Mouse (Mus musculus): Measurements from ENCODE around the gene Rxra. TPM values are rescaled to one million over a fixed set of nuclear protein-coding genes. Genes with fewer than 3 reads are reported as not detected.
A peak's percentile ranks its signal among the peaks of the same experiment; 100 is the strongest.

Rxra gene
- polyA plus RNA-seq, 1 experiment from 2014 or later = 9.4 TPM

DNA sequence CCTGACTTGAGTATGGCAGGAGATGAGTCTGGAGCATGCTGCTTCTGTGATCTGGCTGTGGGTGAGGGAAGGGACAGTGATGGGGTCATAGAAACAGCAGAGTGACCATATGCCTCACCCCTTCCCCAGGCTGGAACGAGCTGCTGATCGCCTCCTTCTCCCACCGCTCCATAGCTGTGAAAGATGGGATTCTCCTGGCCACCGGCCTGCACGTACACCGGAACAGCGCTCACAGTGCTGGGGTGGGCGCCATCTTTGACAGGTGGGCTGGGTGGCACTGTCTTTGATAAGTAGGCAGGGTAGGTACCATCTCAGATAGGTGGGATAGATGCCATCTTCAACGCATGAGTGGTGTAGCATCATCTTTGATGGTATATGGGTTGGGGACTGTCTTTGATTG is 77.9 kb downstream of the Rxra start:
- ATAC-seq (replicated peaks; ENCODE audit: low FRiP score, low read depth) = no peak
- peaks cover 40% of the 10 kb centered on the region; the same call in 1 of the 2 replicates for H3K36me3 ChIP-seq (ENCODE audit: insufficient read depth, low read length)
- TF ChIP-seq CTCF (IDR thresholded peaks at IDR 0.05; ENCODE audit: low read depth) = no peak

DNA sequence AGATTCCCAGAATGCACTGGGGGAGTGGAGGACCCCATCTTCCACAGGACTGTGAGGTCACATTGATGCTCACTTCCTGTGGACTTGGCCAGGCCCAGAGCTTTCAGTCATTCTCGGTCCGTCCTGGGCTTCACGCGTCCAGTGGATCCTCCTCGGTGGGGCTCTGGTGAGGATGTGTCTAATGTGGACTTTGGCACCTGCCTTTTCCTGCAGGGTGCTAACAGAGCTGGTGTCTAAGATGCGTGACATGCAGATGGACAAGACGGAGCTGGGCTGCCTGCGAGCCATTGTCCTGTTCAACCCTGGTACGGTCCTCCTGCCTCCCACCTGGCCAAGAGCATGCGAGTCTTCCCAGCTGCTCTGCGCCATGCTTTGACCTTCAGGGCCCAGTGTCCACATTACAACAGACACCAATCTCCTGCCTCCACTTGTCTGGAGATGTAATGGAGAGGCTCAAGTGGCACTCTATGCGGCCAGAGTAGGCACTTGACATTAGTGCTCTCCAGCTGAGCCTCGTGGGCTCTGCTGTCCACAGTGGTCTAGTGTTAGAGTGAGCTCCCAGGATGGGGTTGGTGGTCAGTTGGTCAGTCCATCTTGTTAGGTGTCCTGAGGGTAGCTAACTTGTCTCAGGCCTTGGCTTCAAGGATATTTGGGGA is 79.9 kb downstream of the Rxra start:
- 74% methylated on average over 13 of the region's 13 CpGs for WGBS
- no peak overlapping the region for H3K4me3 ChIP-seq (replicated peaks; ENCODE audit: low read depth, low read length)
- no peak overlapping the region for H3K4me2 ChIP-seq (ENCODE audit: low read length)
- peaks cover 49% of the 10 kb centered on the region; the same call in 1 of the 2 replicates for H3K36me3 ChIP-seq (ENCODE audit: insufficient read depth, low read length)
- no peak for TF ChIP-seq CTCF (IDR thresholded peaks at IDR 0.05; ENCODE audit: low read depth)
- no peak for ATAC-seq (replicated peaks; ENCODE audit: low FRiP score, low read depth)
- no peaks in the 10 kb centered on the region for H3K9me3 ChIP-seq (replicated peaks; ENCODE audit: low read length)
- no peak overlapping the region for H3K27ac ChIP-seq
- H3K4me1 ChIP-seq (replicated peaks; ENCODE audit: insufficient read depth, low read length) = peaks cover 26% of the 10 kb centered on the region
- no peaks in the 10 kb centered on the region for H3K27me3 ChIP-seq (ENCODE audit: insufficient read depth, low read length)
- H3K9ac ChIP-seq (ENCODE audit: low read depth, low read length) = no peak overlapping the region
- no peak for DNase-seq (ENCODE audit: low spot score)

More for the DNA sequence above, 77.9 kb downstream of the Rxra start:
- H3K27me3 ChIP-seq (ENCODE audit: insufficient read depth, low read length) = no peaks in the 10 kb centered on the region
- H3K27ac ChIP-seq = no peak overlapping the region
- peaks cover 29% of the 10 kb centered on the region for H3K4me1 ChIP-seq (replicated peaks; ENCODE audit: insufficient read depth, low read length)
- no peaks in the 10 kb centered on the region for H3K9me3 ChIP-seq (replicated peaks; ENCODE audit: low read length)
- no peak for DNase-seq (ENCODE audit: low spot score)
- no peak overlapping the region for H3K4me2 ChIP-seq (ENCODE audit: low read length)
- no peak overlapping the region for H3K4me3 ChIP-seq (replicated peaks; ENCODE audit: low read depth, low read length)
- whole genome bisulfite sequencing = 97% methylated on average over 9 of the region's 9 CpGs
- no peak overlapping the region for H3K9ac ChIP-seq (ENCODE audit: low read depth, low read length)

DNA sequence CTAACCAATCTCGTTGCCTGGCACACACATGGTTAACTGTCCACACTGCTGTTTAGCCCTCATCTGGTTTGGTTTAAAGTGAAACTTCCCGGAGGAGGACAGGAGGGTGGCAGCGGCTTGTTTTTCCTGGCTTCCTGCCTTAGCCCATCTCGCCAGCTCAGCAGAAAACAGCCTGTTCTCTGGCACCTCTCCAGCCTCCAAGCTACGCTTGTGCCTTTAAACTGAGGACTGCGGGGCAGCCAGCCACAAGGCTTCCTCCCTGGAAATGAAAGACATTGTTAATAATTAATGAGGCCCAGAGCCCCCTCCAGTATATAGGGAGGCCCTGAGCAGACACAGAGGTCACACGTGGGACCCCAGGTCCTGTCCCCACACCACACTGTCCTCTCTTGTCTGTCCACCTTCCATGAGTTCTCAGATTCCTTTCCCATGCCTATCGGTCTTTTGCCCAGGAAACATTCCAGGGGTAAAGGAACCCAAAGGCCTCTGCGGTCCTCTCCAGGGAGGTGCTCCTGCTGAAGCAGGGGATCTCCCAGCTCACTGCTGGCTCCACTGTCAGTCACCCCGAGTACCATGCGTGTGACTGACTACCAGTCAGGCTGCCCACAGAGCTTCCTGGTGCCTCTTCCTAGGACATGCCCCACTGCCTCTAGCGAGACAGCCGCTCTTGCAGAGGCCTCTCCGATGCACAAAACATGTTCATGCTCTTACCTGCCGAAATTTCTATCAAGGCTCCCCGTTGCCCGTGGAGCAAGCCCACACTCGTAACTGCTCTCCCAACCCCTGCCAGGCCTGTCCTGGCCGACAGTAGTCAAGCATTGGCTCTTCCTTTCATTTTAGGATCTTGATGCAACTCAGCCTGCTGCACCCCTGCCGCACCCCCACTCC is 82.4 kb downstream of the Rxra start:
- Histone ChIP-seq H3K9me3 (replicated peaks; ENCODE audit: low read length) (no peaks in the 10 kb centered on the region), H3K4me2 (ENCODE audit: low read length) (peak overlapping the region; percentile 24), H3K27ac (peak overlapping the region; percentile 84), H3K36me3 (ENCODE audit: insufficient read depth, low read length) (peaks cover 35% of the 10 kb centered on the region; the same call in 1 of the 2 replicates), H3K27me3 (ENCODE audit: insufficient read depth, low read length) (no peaks in the 10 kb centered on the region), H3K4me3 (replicated peaks; ENCODE audit: low read depth, low read length) (no peak overlapping the region), H3K4me1 (replicated peaks; ENCODE audit: insufficient read depth, low read length) (peaks cover 19% of the 10 kb centered on the region), H3K9ac (ENCODE audit: low read depth, low read length) (0 out of 2 replicates have a peak overlapping the region, but pooled peaks have one; percentile 27)
- peak; percentile 95 for DNase-seq (ENCODE audit: low spot score)
- ATAC-seq (replicated peaks; ENCODE audit: low FRiP score, low read depth) = peak; percentile 71
- TF ChIP-seq CTCF (IDR thresholded peaks at IDR 0.05; ENCODE audit: low read depth) = no peak
- WGBS = 17% methylated on average over 20 of the region's 20 CpGs

DNA sequence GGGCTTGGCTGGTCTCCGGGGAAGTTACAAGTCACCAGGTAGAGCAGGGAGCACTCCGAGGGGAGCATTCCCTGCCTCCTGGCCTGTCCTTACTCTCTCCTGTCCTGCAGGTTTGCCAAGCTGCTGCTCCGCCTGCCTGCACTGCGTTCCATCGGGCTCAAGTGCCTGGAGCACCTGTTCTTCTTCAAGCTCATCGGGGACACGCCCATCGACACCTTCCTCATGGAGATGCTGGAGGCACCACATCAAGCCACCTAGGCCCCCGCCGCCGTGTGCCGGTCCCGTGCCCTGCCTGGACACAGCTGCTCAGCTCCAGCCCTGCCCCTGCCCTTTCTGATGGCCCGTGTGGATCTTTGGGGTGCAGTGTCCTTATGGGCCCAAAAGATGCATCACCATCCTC is 83.2 kb downstream of the Rxra start:
- Histone ChIP-seq H3K36me3 (ENCODE audit: insufficient read depth, low read length) (peaks cover 27% of the 10 kb centered on the region; the same call in 1 of the 2 replicates), H3K9ac (ENCODE audit: low read depth, low read length) (no peak overlapping the region), H3K27me3 (ENCODE audit: insufficient read depth, low read length) (no peaks in the 10 kb centered on the region), H3K4me3 (replicated peaks; ENCODE audit: low read depth, low read length) (no peak overlapping the region), H3K4me2 (ENCODE audit: low read length) (no peak overlapping the region; the same call in 1 of the 2 replicates), H3K9me3 (replicated peaks; ENCODE audit: low read length) (no peaks in the 10 kb centered on the region), H3K4me1 (replicated peaks; ENCODE audit: insufficient read depth, low read length) (peaks cover 19% of the 10 kb centered on the region), H3K27ac (no peak overlapping the region)
- DNase-seq (ENCODE audit: low spot score) (no peak), ATAC-seq (replicated peaks; ENCODE audit: low FRiP score, low read depth) (no peak)
- no peak for TF ChIP-seq CTCF (IDR thresholded peaks at IDR 0.05; ENCODE audit: low read depth)
- WGBS = 79% methylated on average over 14 of the region's 14 CpGs

DNA sequence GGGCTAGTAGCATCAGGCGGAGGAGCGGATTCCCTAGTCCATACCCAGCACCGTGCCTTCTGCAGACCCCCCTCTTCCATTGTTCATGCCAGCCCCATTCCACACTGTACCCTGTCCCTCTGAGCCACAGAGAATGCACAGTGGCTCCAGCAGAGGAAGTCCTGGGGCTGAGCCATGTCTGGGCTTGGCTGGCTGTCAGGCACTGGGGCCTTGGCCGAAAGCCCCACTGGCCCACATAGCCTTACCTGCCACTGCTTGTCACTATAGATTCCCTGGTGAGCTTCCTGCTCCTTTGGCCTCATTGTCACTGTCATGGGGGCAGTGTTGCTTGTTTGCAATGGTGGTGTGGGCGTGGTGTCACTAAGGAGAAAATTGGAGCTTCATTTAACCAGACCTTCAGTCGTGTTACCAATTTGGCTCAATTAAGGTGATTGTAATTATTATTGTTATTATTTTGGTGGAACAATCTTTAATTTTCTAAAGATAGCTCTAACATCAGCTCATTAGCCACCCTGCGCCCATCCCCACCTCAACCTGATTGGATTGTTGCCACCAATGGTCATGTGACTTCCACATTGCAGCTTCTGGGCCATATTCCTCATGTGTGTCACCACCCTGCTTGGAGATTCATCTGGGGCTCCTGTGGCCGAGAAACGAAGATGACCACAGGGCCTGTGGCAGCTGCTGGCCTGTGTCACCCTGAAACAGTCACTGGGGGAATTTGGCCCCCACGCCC is 85.2 kb downstream of the Rxra start:
- DNase-seq (ENCODE audit: low spot score) (no peak), ATAC-seq (replicated peaks; ENCODE audit: low FRiP score, low read depth) (no peak)
- H3K27me3 ChIP-seq (ENCODE audit: insufficient read depth, low read length) = no peaks in the 10 kb centered on the region
- 91% methylated on average over 10 of the region's 10 CpGs for WGBS
- no peak overlapping the region for H3K27ac ChIP-seq
- peaks cover 19% of the 10 kb centered on the region; the same call in 1 of the 2 replicates for H3K36me3 ChIP-seq (ENCODE audit: insufficient read depth, low read length)
- no peak overlapping the region for H3K4me2 ChIP-seq (ENCODE audit: low read length)
- no peak overlapping the region for H3K4me3 ChIP-seq (replicated peaks; ENCODE audit: low read depth, low read length)
- H3K9ac ChIP-seq (ENCODE audit: low read depth, low read length) = no peak overlapping the region
- TF ChIP-seq CTCF (IDR thresholded peaks at IDR 0.05; ENCODE audit: low read depth) = no peak
- peaks cover 19% of the 10 kb centered on the region for H3K4me1 ChIP-seq (replicated peaks; ENCODE audit: insufficient read depth, low read length)
- H3K9me3 ChIP-seq (replicated peaks; ENCODE audit: low read length) = no peaks in the 10 kb centered on the region

DNA sequence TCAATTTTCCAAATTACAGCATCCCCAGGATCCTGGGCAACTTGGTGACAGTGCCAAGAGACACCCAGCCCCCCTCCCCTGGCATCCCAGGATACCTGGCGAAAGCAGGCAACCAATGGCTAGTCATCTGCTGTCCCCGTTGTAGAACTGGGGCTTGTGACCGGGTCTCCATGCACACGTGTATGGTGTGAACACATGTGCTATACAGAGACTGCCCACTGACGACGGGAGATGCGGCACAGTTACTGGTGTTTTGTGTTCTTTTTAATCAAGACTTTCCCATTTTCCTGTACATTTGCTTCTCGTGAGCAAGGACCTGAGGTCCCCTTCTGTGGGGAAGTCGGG is 85.7 kb downstream of the Rxra start:
- Histone ChIP-seq H3K27ac (no peak overlapping the region), H3K4me1 (replicated peaks; ENCODE audit: insufficient read depth, low read length) (peaks cover 19% of the 10 kb centered on the region), H3K9me3 (replicated peaks; ENCODE audit: low read length) (no peaks in the 10 kb centered on the region), H3K4me3 (replicated peaks; ENCODE audit: low read depth, low read length) (no peak overlapping the region), H3K4me2 (ENCODE audit: low read length) (no peak overlapping the region), H3K36me3 (ENCODE audit: insufficient read depth, low read length) (0 out of 2 replicates have a peak, but pooled peaks cover 14% of the 10 kb centered on the region), H3K9ac (ENCODE audit: low read depth, low read length) (no peak overlapping the region), H3K27me3 (ENCODE audit: insufficient read depth, low read length) (no peaks in the 10 kb centered on the region)
- 91% methylated on average over 9 of the region's 9 CpGs for WGBS
- DNase-seq (ENCODE audit: low spot score) = no peak
- ATAC-seq (replicated peaks; ENCODE audit: low FRiP score, low read depth) = no peak
- no peak for TF ChIP-seq CTCF (IDR thresholded peaks at IDR 0.05; ENCODE audit: low read depth)
